Mouse (Mus musculus) C2C12 (cell line): ENCODE results near the gene Rnft2.

Source experiments
- CTCF ChIP-seq: IDR thresholded peaks from one replicate; pipeline ENCODE4 v1.5.1; 2011; ENCODE audit not compliant: control insufficient read depth, insufficient read depth, insufficient read length
- MAX ChIP-seq: IDR thresholded peaks from one replicate; pipeline ENCODE4 v1.6.1; 2011; ENCODE audit warnings: mild to moderate bottlenecking, control low read depth

DNA sequence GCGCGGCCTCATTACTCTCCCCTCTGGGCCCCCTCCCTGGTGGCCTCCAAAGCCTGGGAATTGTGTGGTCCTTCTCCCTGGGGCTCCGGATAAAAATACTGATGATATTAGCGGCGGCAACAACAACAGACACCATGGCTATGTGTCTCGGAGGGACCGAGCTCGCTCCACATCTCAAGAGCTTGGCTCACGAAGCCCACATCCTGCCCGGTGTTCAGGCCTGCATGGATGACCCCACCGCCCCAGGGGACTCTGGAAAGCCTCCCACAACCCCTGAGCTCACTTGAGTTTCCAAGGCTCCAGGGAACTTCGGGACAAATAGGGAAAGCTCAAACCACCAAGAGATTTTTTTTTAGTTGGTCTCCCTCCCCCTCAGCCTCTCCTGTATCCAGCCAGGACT, 5.2 kb downstream of the Rnft2 start:
- TF ChIP-seq MAX, result no peak
- no peak for TF ChIP-seq CTCF
